Mouse (Mus musculus) CH12.LX (cell line): ENCODE data around the gene Cfap58. TPM values are rescaled to one million over a fixed set of nuclear protein-coding genes. Genes with fewer than 3 reads are reported as not detected.

Experiments used
- DNase-seq: peaks from one replicate; pipeline ENCODE4 v3.0.0-alpha.2; 2013; ENCODE audit errors: extremely low read depth
- H3K27ac ChIP-seq: 2 replicates; pipeline ENCODE4 v1.5.1; 2012; ENCODE audit warnings: low read depth, mild to moderate bottlenecking, control low read depth, moderate library complexity; ENCODE audit not compliant: insufficient read depth
- H3K27me3 ChIP-seq: replicated peaks from 2 replicates; pipeline ENCODE3; 2012; ENCODE audit warnings: inconsistent platforms
- H3K36me3 ChIP-seq, 2 experiments: replicated peaks in 1 of 2; 2 replicates each; pipeline versions ENCODE3 to v1.6.1; 2012; ENCODE audit warnings: inconsistent platforms in 1 of 2, low read length in 1 of 2, mild to moderate bottlenecking in 1 of 2, mixed read lengths in 1 of 2, moderate library complexity in 1 of 2; ENCODE audit not compliant: control insufficient read depth in 1 of 2, insufficient read depth in 1 of 2
- H3K4me1 ChIP-seq, 2 experiments: 2 replicates each; pipeline ENCODE4 v1.6.1; 2012; ENCODE audit warnings: inconsistent platforms in 1 of 2, moderate library complexity in 1 of 2; ENCODE audit not compliant: insufficient read depth in 2 of 2, control insufficient read depth in 1 of 2
- H3K4me2 ChIP-seq: 2 replicates; pipeline ENCODE4 v1.6.1; 2012; ENCODE audit warnings: low read depth, mild to moderate bottlenecking, control low read depth; ENCODE audit not compliant: poor library complexity, insufficient read depth, severe bottlenecking
- H3K4me3 ChIP-seq, 3 experiments: fragments of 150-350 bp in 1 of 3; sonication (generic) in 1 of 3; replicated peaks in 1 of 3; 2 replicates each; pipeline versions ENCODE3 to v1.5.1; 2011 to 2012; ENCODE audit warnings: low read depth in 2 of 3, low read length in 2 of 3, mild to moderate bottlenecking in 2 of 3, moderate library complexity in 2 of 3, control low read depth in 1 of 3, improper control_type of control experiment in 1 of 3, inconsistent platforms in 1 of 3, mixed read lengths in 1 of 3; ENCODE audit not compliant: poor library complexity in 1 of 3
- H3K79me2 ChIP-seq: replicated peaks from 2 replicates; pipeline ENCODE4 v1.6.1; 2012; ENCODE audit warnings: mild to moderate bottlenecking, moderate library complexity; ENCODE audit not compliant: control insufficient read depth, poor library complexity, insufficient read depth, severe bottlenecking; ENCODE audit errors: extremely low read depth
- H3K9ac ChIP-seq: 2 replicates; pipeline ENCODE4 v1.6.1; 2012; ENCODE audit warnings: low read depth, mild to moderate bottlenecking, control low read depth, moderate library complexity; ENCODE audit not compliant: insufficient read depth
- H3K9me3 ChIP-seq: replicated peaks from 2 replicates; pipeline ENCODE3; 2012; ENCODE audit warnings: low read length, inconsistent platforms, mixed read lengths
- CTCF ChIP-seq, 2 experiments: IDR thresholded peaks in 1 of 2; conservative IDR thresholded peaks in 1 of 2; 2 replicates each; pipeline ENCODE4 v1.5.1; 2011 to 2012; ENCODE audit warnings: low read depth in 2 of 2, low read length in 2 of 2, improper control_type of control experiment in 1 of 2, inconsistent platforms in 1 of 2, mild to moderate bottlenecking in 1 of 2, moderate library complexity in 1 of 2
- ETS1 ChIP-seq: conservative IDR thresholded peaks from 2 replicates; pipeline ENCODE4 v1.6.1; 2012; ENCODE audit warnings: low read depth, mild to moderate bottlenecking, inconsistent platforms, low read length, improper control_type of control experiment, moderate library complexity
- MAX ChIP-seq: IDR thresholded peaks from 2 replicates; pipeline ENCODE4 v1.6.1; 2011; ENCODE audit warnings: low read length, improper control_type of control experiment
- MAZ ChIP-seq: IDR thresholded peaks from 2 replicates; pipeline ENCODE4 v1.6.1; 2012; ENCODE audit warnings: low read depth, mild to moderate bottlenecking, inconsistent platforms, low read length, improper control_type of control experiment, moderate library complexity
- MXI1 ChIP-seq: IDR thresholded peaks from 2 replicates; pipeline ENCODE4 v1.6.1; 2011; ENCODE audit warnings: mild to moderate bottlenecking, low read depth, low read length, improper control_type of control experiment
- PAX5 ChIP-seq: IDR thresholded peaks from 2 replicates; pipeline ENCODE4 v1.6.1; 2012; ENCODE audit warnings: low read length, inconsistent platforms, mixed read lengths
- SIN3A ChIP-seq: IDR thresholded peaks from 2 replicates; pipeline ENCODE4 v1.6.1; 2012; ENCODE audit warnings: low read length, improper control_type of control experiment, inconsistent platforms
- TBP ChIP-seq: conservative IDR thresholded peaks from 2 replicates; pipeline ENCODE4 v1.6.1; 2011; ENCODE audit warnings: low read depth, low read length, improper control_type of control experiment
- UBTF ChIP-seq: IDR thresholded peaks from 2 replicates; pipeline ENCODE4 v1.6.1; 2012; ENCODE audit warnings: low read depth, mild to moderate bottlenecking, inconsistent platforms, low read length, improper control_type of control experiment, moderate library complexity
- USF2 ChIP-seq: conservative IDR thresholded peaks from 2 replicates; pipeline ENCODE4 v1.6.1; 2011; ENCODE audit warnings: low read depth, low read length, improper control_type of control experiment
- ZKSCAN1 ChIP-seq: IDR thresholded peaks from 2 replicates; pipeline ENCODE4 v1.6.1; 2012; ENCODE audit warnings: low read depth, inconsistent platforms, low read length, improper control_type of control experiment, borderline replicate concordance
- dilution Hi-C: fragments of 300-500 bp; cut with MboI; formaldehyde crosslinking; loops from 2 replicates; pipeline ENCODE4 v1.14.3; 2020; ENCODE audit warnings: low sequenced_read_pairs; ENCODE audit not compliant: extremely low pct_unique_long_range_greater_than_20kb, extremely low pct_ligation_motif_present
- in situ Hi-C: fragments of 300-500 bp; cut with MboI; formaldehyde crosslinking; loops from 3 replicates; pipeline ENCODE4 v1.14.3; 2019; ENCODE audit warnings: low sequenced_read_pairs, low pct_ligation_motif_present, low pct_unique_long_range_greater_than_20kb, mixed read lengths
- polyA plus RNA-seq: library from polyadenylated mRNA; unstranded; fragments of >175 nt; gene quantifications from 2 replicates; pipeline ENCODE4 v1.2.1, GENCODE M21; 2012; ENCODE audit warnings: low read depth; ENCODE audit not compliant: insufficient read length
- total RNA-seq, 2 experiments: library from RNA; depleted of rRNA; stranded (reverse); fragments of 300-350 nt in 1 of 2; fragments of >200 nt in 1 of 2; gene quantifications; 2 replicates each; pipeline ENCODE4 v1.2.3; 2012 to 2014

Gene Cfap58
- total and polyA plus RNA-seq, 3 experiments, result 0.13 to 0.27 TPM; not detected in 1

DNA sequence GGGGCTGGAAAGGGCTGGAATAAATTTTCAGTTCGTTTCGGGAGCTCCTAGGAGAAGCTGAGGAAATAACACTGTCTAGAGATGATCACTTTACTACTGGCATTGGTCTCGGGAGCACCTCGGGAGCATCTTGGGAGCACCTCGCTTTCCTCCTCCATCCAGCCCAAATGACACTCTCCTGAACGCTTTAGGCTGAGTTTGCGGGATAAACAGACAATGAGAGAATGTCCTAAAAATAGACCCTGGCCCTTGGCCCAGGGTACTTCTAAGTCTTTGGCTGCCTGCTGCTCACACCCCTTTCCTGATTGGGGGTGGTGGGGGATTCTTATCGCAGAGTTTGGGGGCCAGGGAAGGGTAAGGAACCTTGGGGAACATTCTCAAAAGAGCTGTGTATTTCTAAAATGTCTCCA is 17.5 kb upstream of the Cfap58 start:
- Histone ChIP-seq H3K9ac (peak overlapping the region; percentile 30), H3K79me2 (peaks cover 15% of the 10 kb centered on the region; the same call in 1 of the 2 replicates), H3K36me3 (peaks cover 0 to 12% of the 10 kb centered on the region in 2 experiments), H3K27me3 (no peaks in the 10 kb centered on the region), H3K4me1 (peaks cover 14 to 34% of the 10 kb centered on the region in 2 experiments), H3K4me2 (peak overlapping the region; percentile 56), H3K9me3 (no peaks in the 10 kb centered on the region), H3K27ac (no peak overlapping the region), H3K4me3 (peak overlapping the region in 2 of 3 experiments; percentile 97 to 99)
- DNase-seq, result no peak
- TF ChIP-seq UBTF, result no peak
- no peak for TF ChIP-seq CTCF (conservative IDR thresholded peaks at IDR 0.05 in 1 of 2, IDR thresholded peaks at IDR 0.05 in 1 of 2; ENCODE audit: low read depth in 2 of 2, low read length in 2 of 2)
- no peak for TF ChIP-seq ETS1
- in situ Hi-C loops (no loop called here), dilution Hi-C loops (no loop called here)

DNA sequence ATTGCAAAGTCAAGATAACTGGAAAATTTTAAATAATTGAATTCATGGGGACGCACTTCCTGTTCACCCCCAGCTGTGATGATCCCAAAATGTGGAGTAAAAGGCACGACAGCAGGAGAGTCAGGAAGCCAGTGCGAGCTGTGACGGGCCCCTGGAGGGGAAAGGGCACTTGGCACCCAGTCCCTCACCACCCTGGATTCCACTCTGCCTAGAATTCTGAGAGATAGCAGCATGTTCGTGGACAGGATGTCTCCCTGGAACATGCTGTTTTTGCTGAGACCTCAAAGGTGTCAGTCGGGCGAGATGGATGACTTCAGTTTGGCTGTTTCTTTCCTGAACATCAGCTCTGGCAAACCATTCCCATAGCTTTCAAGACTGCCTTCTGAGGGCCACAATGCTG is 11.7 kb upstream of the Cfap58 start:
- H3K27ac ChIP-seq, result no peak overlapping the region
- H3K27me3 ChIP-seq, result no peaks in the 10 kb centered on the region
- no peak overlapping the region for H3K4me3 ChIP-seq
- H3K4me1 ChIP-seq, result no peaks in the 10 kb centered on the region
- dilution Hi-C loops (no loop called here), in situ Hi-C loops (loop anchor here (25.0 kb wide), 1 partner anchor 264 kb away; no protein-coding TSS in a partner anchor)
- no peaks in the 10 kb centered on the region for H3K79me2 ChIP-seq
- no peak overlapping the region for H3K4me2 ChIP-seq
- no peaks in the 10 kb centered on the region for H3K36me3 ChIP-seq
- TF ChIP-seq TBP, result no peak
- no peak for TF ChIP-seq MAZ
- TF ChIP-seq MAX, result no peak
- TF ChIP-seq ZKSCAN1, result no peak
- no peak for TF ChIP-seq PAX5
- no peak for DNase-seq
- H3K9me3 ChIP-seq, result peaks cover 2% of the 10 kb centered on the region
- H3K9ac ChIP-seq, result no peak overlapping the region

DNA sequence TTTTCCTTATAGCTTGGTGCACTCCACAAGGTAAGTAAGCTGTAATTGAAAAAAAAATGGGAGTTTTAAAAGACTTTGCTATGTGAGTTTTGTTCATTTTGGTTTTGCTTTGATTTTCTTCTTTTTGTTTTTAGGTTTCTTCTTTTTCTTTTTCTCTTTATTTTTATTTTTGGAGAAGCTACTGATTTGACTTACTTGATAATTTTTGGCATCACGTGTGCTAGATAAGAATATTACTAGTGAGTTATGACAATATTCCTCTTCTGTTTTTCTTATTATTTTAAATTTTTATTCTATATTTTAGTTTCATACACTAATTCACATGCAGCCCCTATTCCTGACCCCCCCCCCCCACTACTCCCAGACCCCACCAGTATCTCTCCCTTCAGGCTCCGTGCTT is 10.4 kb upstream of the Cfap58 start:
- no peak for TF ChIP-seq USF2
- no peak for TF ChIP-seq SIN3A
- no peak for TF ChIP-seq MXI1
- no peak for TF ChIP-seq MAX
- Histone ChIP-seq H3K27ac (no peak overlapping the region), H3K4me2 (no peak overlapping the region), H3K4me1 (no peaks in the 10 kb centered on the region), H3K79me2 (no peaks in the 10 kb centered on the region), H3K9me3 (peaks cover 2% of the 10 kb centered on the region), H3K4me3 (no peak overlapping the region), H3K36me3 (no peaks in the 10 kb centered on the region), H3K9ac (no peak overlapping the region), H3K27me3 (no peaks in the 10 kb centered on the region)
- no peak for DNase-seq
- in situ Hi-C loops, result loop anchor here (25.0 kb wide), 1 partner anchor 265 kb away; no protein-coding TSS in a partner anchor
- dilution Hi-C loops, result no loop called here
